Mouse (Mus musculus) embryo, embryonic 11 days (tissue): Measurements from ENCODE around the gene Cdc42.

ENCODE experiments used
- DNase-seq: peaks from one replicate; pipeline ENCODE4 v3.0.0-alpha.2; 2015

Cdc42 gene

GRCm38 (mm10) chr4:137357517-137358254 is at the start of gene Cdc42:
TSS of gene Cdc42 (minus strand) at chr4:137357720.
- DNase-seq, result peak; percentile 97

DNA sequence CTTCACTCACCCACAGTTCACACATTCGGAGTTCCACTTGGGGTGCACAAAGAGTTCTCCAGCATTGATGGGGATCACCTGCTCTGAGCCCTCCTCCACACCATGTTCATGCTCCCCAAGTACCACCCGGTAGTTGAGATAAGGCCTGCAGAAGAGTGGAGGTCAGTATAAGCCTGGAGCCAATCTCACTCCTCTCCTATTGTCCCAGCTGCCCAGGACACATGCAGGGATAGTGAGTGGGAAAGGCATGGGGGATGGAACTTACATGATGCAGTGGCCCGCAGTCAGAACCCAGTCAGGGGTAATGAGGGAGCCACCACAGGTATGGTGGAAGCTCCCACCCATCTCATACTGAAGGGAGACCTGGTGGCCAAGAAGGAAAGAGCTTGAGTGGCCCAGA is 48.1 kb upstream of the Cdc42 start:
- no peak for DNase-seq

- DNase-seq, result no peak
Observed at GRCm38 (mm10) chr4:137396641-137397525, 39.4 kb upstream of the Cdc42 start.

- no peak for DNase-seq
Observed at GRCm38 (mm10) chr4:137393378-137394135, 36.0 kb upstream of the Cdc42 start.

GRCm38 (mm10) chr4:137392874-137393273 is 35.4 kb upstream of the Cdc42 start:
- no peak for DNase-seq

GRCm38 (mm10) chr4:137391287-137391686 is 33.8 kb upstream of the Cdc42 start:
- no peak for DNase-seq

GRCm38 (mm10) chr4:137390196-137390595 is 32.7 kb upstream of the Cdc42 start:
- DNase-seq, result no peak

DNA sequence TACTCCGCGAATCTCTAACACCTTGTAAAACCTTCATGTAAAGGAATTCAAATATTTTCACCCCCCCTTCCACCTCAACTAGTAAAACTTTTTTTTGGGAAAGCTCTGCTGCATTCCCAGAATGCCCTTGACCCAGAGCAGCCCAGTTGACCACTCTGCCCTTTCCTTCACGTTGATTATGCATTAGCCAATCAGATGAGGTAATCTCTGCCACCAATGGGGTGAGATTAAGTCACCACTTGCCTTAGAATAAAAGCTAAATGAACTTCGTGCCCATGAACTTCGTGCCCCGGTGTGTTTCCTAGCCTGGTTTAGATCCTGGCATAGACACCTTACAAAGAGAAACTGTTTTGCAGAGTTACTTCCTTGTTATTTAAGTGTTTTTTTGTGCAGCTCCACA is 31.5 kb upstream of the Cdc42 start:
- no peak for DNase-seq

GRCm38 (mm10) chr4:137388059-137388794 is 30.7 kb upstream of the Cdc42 start:
- peak; percentile 97 for DNase-seq

- DNase-seq, result no peak
Observed at GRCm38 (mm10) chr4:137387482-137388058, 30.1 kb upstream of the Cdc42 start.

GRCm38 (mm10) chr4:137380702-137381605 is 23.4 kb upstream of the Cdc42 start:
- peak; percentile 24 for DNase-seq

DNA sequence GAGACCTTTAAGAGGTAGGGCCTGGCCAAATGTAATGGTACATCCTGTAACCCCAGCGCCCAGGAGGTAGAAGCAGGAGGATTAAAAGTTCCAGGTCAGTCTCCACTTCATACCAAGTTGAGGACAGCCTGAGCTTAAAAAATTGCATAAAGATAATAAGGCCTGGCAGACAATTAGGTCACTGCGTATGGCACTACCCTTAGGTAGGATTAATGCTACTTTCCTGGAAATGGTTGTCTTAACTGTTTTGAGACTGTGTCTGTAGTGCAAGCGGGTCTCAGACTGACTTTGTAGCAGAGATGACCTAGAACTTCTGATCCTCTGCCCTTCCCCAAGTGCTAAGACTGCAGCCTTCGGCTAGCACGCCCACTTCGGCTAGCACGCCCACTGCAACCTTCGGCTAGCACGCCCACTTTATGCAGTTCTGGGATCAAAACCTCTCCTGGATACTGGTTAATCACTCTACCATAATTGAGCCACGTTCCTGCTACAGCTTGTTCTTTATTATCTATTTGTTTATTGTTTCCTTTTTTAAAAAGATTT is 22.3 kb upstream of the Cdc42 start:
- no peak for DNase-seq

GRCm38 (mm10) chr4:137379085-137379484 is 21.6 kb upstream of the Cdc42 start:
- DNase-seq, result no peak

- no peak for DNase-seq
Observed at GRCm38 (mm10) chr4:137377526-137378304, 20.2 kb upstream of the Cdc42 start.

- no peak for DNase-seq
Observed at GRCm38 (mm10) chr4:137376778-137377177, 19.3 kb upstream of the Cdc42 start.

DNA sequence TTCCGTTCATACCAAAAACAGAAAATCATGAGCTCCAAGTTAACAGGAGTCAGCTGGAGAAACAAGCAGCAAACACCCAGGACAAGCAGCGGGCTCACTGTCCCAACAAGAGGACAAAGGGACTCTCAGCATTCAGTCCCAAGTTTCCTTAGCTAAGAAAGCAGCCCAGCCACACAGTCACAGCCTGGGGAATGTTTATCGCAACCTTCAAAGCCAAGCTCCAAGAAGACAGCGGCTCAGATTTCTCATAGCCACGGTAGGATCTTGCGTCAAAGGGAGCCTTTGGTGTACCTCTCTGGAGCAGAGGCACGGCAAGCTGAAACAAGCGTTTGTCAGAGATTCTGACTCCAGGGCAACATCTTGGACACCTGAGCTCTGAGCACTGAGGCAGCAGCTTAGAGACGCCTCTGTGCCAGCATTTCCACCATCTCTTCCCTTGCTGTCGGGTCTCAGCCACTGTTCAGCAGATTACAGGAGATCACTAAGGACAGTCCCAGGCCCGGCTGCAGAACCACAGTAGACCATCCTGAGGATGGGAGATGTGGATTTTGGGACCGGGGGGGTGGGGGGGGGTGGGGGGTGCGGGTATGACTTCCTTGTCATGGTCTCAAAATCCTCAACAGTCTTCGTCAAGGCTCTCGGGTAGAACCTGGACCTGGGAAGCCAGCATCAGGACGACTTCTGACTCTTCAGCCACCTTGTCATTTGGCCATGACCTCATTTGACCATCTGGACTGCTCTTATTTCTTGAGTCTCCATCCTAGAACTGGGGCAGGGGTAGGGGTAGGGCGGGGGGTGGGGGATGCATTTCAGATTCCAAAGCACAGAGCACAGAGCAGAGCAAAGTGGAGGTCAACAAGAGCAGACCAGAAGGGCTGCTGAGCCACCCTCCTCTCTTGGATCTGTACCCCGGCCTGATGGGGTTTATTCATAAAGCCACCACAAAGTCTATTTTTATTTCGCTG is 18.1 kb upstream of the Cdc42 start:
- DNase-seq, result peak; percentile 70

- no peak for DNase-seq
Observed at GRCm38 (mm10) chr4:137373711-137374110, 16.2 kb upstream of the Cdc42 start.
